Mouse (Mus musculus): Measurements from ENCODE around the gene Unc13d. TPM values are rescaled to one million over a fixed set of nuclear protein-coding genes. Genes with fewer than 3 reads are reported as not detected.
"Not testable (repeated sequence)": the region's sequence is repeated elsewhere in the genome, so short reads cannot be mapped to it uniquely, and the experiment has no call there.

The Unc13d gene
- polyA plus RNA-seq (2021) = 0.33 TPM

- POLR2A ChIA-PET = interaction anchor here (0.6 to 0.7 kb wide), 2 partner anchors 9 to 17 kb away, joined by 3 read pairs; no protein-coding TSS in a partner anchor
- no peaks in the 10 kb centered on the region for H3K27me3 ChIP-seq
- no peak for TF ChIP-seq CTCF (IDR thresholded peaks at IDR 0.05)
- ATAC-seq (no peak), DNase-seq (ENCODE audit: low read depth, low spot score) (no peak)
- in situ Hi-C loops (cut with MboI; ENCODE audit: low pct_unique_long_range_greater_than_20kb) = no loop called here
- CTCF ChIA-PET = interaction anchor here (0.7 kb wide), 1 partner anchor 9 kb away, joined by 3 read pairs; no protein-coding TSS in a partner anchor
Observed at GRCm38 (mm10) chr11:116077446-116078204, at the start of gene Unc13d. Gene Unc13d, minus strand, starts transcription at chr11:116077961.

- ChIA-PET POLR2A (no interaction called here), CTCF (interaction anchor here (1.3 kb wide), 1 partner anchor 16 kb away, joined by 4 read pairs; no protein-coding TSS in a partner anchor)
- in situ Hi-C loops (cut with MboI; ENCODE audit: low pct_unique_long_range_greater_than_20kb) = no loop called here
- no peaks in the 10 kb centered on the region for H3K27me3 ChIP-seq
- ATAC-seq (no peak), DNase-seq (ENCODE audit: low read depth, low spot score) (no peak)
- TF ChIP-seq CTCF (IDR thresholded peaks at IDR 0.05) = no peak
Observed at GRCm38 (mm10) chr11:116126261-116126660, 48.5 kb upstream of the Unc13d start.

- in situ Hi-C loops (cut with MboI; ENCODE audit: low pct_unique_long_range_greater_than_20kb); ATAC-seq; POLR2A ChIA-PET; DNase-seq (ENCODE audit: low read depth, low spot score); H3K27me3 ChIP-seq: not testable (repeated sequence)
- CTCF ChIA-PET = interaction anchor here (0.9 to 4.1 kb wide), 2 partner anchors 10 to 11 kb away, joined by 3 to 18 read pairs; no protein-coding TSS in a partner anchor
Observed at GRCm38 (mm10) chr11:116121731-116122245, 44.0 kb upstream of the Unc13d start.

- DNase-seq (ENCODE audit: low read depth, low spot score) (no peak), ATAC-seq (no peak)
- TF ChIP-seq CTCF (IDR thresholded peaks at IDR 0.05) = no peak
- no peaks in the 10 kb centered on the region for H3K27me3 ChIP-seq
- in situ Hi-C loops (cut with MboI; ENCODE audit: low pct_unique_long_range_greater_than_20kb) = no loop called here
- CTCF ChIA-PET = interaction anchor here (0.6 to 1.0 kb wide), 2 partner anchors 16 to 21 kb away, joined by 3 read pairs; no protein-coding TSS in a partner anchor
- POLR2A ChIA-PET = interaction anchor here (0.6 kb wide), 2 partner anchors 32 to 94 kb away, joined by 3 to 5 read pairs; no protein-coding TSS in a partner anchor
Observed at GRCm38 (mm10) chr11:116117819-116118218, 40.1 kb upstream of the Unc13d start.

GRCm38 (mm10) chr11:116117241-116117640, 39.5 kb upstream of the Unc13d start:
- in situ Hi-C loops (cut with MboI; ENCODE audit: low pct_unique_long_range_greater_than_20kb) = no loop called here
- no peak for DNase-seq (ENCODE audit: low read depth, low spot score)
- no peak for TF ChIP-seq CTCF (IDR thresholded peaks at IDR 0.05)
- ChIA-PET POLR2A (interaction anchor here (0.6 to 0.8 kb wide), 2 partner anchors 14 to 51 kb away, joined by 3 to 4 read pairs; partner anchors contain the start of gene Trim65), CTCF (interaction anchor here (0.6 to 1.0 kb wide), 2 partner anchors 16 to 21 kb away, joined by 3 read pairs; no protein-coding TSS in a partner anchor)
- H3K27me3 ChIP-seq = no peaks in the 10 kb centered on the region
- no peak for ATAC-seq

GRCm38 (mm10) chr11:116111611-116112203, 33.9 kb upstream of the Unc13d start:
- H3K27me3 ChIP-seq = no peaks in the 10 kb centered on the region
- ATAC-seq (no peak), DNase-seq (ENCODE audit: low read depth, low spot score) (no peak)
- ChIA-PET CTCF (interaction anchor here (0.8 to 2.9 kb wide), 3 partner anchors 10 to 27 kb away, joined by 3 to 18 read pairs (median 3); partner anchors contain the start of genes Mrpl38 and Trim65), POLR2A (interaction anchor here (1.0 kb wide), 1 partner anchor 14 kb away, joined by 3 read pairs; no protein-coding TSS in a partner anchor)
- in situ Hi-C loops (cut with MboI; ENCODE audit: low pct_unique_long_range_greater_than_20kb) = no loop called here
- no peak for TF ChIP-seq CTCF (IDR thresholded peaks at IDR 0.05)

- H3K27me3 ChIP-seq = no peaks in the 10 kb centered on the region
- no peak for TF ChIP-seq CTCF (IDR thresholded peaks at IDR 0.05)
- CTCF ChIA-PET = interaction anchor here (0.8 to 2.9 kb wide), 3 partner anchors 10 to 28 kb away, joined by 3 to 18 read pairs (median 4); partner anchors contain the start of genes Mrpl38 and Trim47
- in situ Hi-C loops (cut with MboI; ENCODE audit: low pct_unique_long_range_greater_than_20kb) = no loop called here
- ATAC-seq = no peak
- DNase-seq (ENCODE audit: low read depth, low spot score) = no peak
- POLR2A ChIA-PET = interaction anchor here (1.0 to 1.3 kb wide), 2 partner anchors 9 to 13 kb away, joined by 3 to 5 read pairs; no protein-coding TSS in a partner anchor
Observed at GRCm38 (mm10) chr11:116111067-116111466, 33.3 kb upstream of the Unc13d start.

GRCm38 (mm10) chr11:116110540-116110939, 32.8 kb upstream of the Unc13d start:
- H3K27me3 ChIP-seq = no peaks in the 10 kb centered on the region
- CTCF ChIA-PET = interaction anchor here (1.0 to 2.9 kb wide), 2 partner anchors 11 to 16 kb away, joined by 4 to 18 read pairs; partner anchors contain the start of gene Trim47
- no peak for TF ChIP-seq CTCF (IDR thresholded peaks at IDR 0.05)
- in situ Hi-C loops (cut with MboI; ENCODE audit: low pct_unique_long_range_greater_than_20kb) = no loop called here
- ATAC-seq = peak; percentile 3
- no peak for DNase-seq (ENCODE audit: low read depth, low spot score)
- POLR2A ChIA-PET = interaction anchor here (1.0 to 1.9 kb wide), 4 partner anchors 9 to 77 kb away, joined by 3 to 5 read pairs (median 4); no protein-coding TSS in a partner anchor

- in situ Hi-C loops (cut with MboI; ENCODE audit: low pct_unique_long_range_greater_than_20kb) = no loop called here
- CTCF ChIA-PET = interaction anchor here (1.0 to 2.9 kb wide), 3 partner anchors 11 to 19 kb away, joined by 4 to 18 read pairs (median 4); partner anchors contain the start of gene Trim47
- DNase-seq (ENCODE audit: low read depth, low spot score) (no peak), ATAC-seq (peak; percentile 55)
- POLR2A ChIA-PET = interaction anchor here (1.0 to 2.3 kb wide), 5 partner anchors 10 to 88 kb away, joined by 3 to 12 read pairs (median 5); no protein-coding TSS in a partner anchor
- no peaks in the 10 kb centered on the region for H3K27me3 ChIP-seq
- no peak for TF ChIP-seq CTCF (IDR thresholded peaks at IDR 0.05)
Observed at GRCm38 (mm10) chr11:116110131-116110530, 32.4 kb upstream of the Unc13d start.
